In the genomic region with DNA sequence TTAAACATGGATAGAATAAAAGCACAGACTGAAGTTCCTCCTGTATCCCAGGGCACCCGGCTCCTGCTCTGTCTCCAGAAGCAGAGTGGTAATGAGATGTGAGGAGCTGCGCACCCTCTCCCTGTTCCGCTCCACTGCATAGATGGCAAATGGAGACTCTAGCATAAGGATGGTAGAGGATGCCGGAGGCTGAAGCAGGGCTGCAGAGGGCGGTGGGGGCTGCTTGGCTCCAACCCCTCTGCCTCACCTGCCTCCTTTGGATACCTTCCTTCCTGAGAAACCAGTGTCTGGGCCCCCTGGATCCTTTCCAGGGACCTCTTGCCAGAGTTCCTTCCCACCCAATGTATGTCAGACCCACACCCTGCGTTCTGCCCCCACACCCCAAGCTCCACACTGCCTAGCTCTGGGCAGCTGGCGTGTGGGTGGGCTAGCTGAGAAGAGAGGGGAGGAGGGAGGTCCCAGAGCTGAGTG, we compare ENCODE assay signal across 11 mouse cellular contexts. TPM values are rescaled to one million over a fixed set of nuclear protein-coding genes. Genes with fewer than 3 reads are reported as not detected.
DNase-seq lines count a peak whose midpoint lies in the region; ATAC-seq and TF ChIP-seq lines count a peak whose summit lies in the region.
"Had no signal": no experiment of that assay in that cellular context is flagged by ENCODE, and none has a peak within 500 bp of the region (broad histone marks: within the 10 kb centered on the region; RNA-seq: fewer than 3 reads in every experiment).

No protein-coding gene starts in this region.

- H3K9me3 ChIP-seq in forebrain, postnatal 0 days (ENCODE audit: low read length), result no peaks in the 10 kb centered on the region
- no peaks in the 10 kb centered on the region for H3K9me3 ChIP-seq in neural tube, embryonic 12.5 days
- H3K9me3 ChIP-seq: intestine, embryonic 15.5 days; liver, embryonic 15.5 days had no signal

- H3K27me3 ChIP-seq in forebrain, postnatal 0 days (ENCODE audit: insufficient read depth, low read length), result no peaks in the 10 kb centered on the region
- peaks cover 33% of the 10 kb centered on the region for H3K27me3 ChIP-seq in neural tube, embryonic 12.5 days (replicated peaks)

- no peak for ATAC-seq in forebrain, postnatal 0 days
- no peak for ATAC-seq in neural tube, embryonic 12.5 days (ENCODE audit: low FRiP score, low read depth)
- ATAC-seq: intestine, embryonic 15.5 days had no signal

- H3K4me2 ChIP-seq in forebrain, postnatal 0 days (ENCODE audit: low read depth), result peak overlapping the region; percentile 87
- peak overlapping the region; percentile 80 for H3K4me2 ChIP-seq in neural tube, embryonic 12.5 days (replicated peaks)
- H3K4me2 ChIP-seq: heart, embryonic 11.5 days; intestine, embryonic 15.5 days; liver, embryonic 15.5 days had no signal

- TF ChIP-seq CTCF in forebrain, postnatal 0 days (IDR thresholded peaks at IDR 0.05; ENCODE audit: low read depth), result no peak

- no peak overlapping the region for H3K27ac ChIP-seq in forebrain, postnatal 0 days (ENCODE audit: low read depth, low read length)
- no peak overlapping the region for H3K27ac ChIP-seq in neural tube, embryonic 12.5 days
- H3K27ac ChIP-seq: intestine, embryonic 15.5 days; liver, embryonic 15.5 days had no signal

- H3K9ac ChIP-seq in forebrain, postnatal 0 days, result peak overlapping the region; percentile 10; the same call in 1 of the 2 replicates
- 0 out of 2 replicates have a peak overlapping the region, but pooled peaks have one; percentile 80 for H3K9ac ChIP-seq in neural tube, embryonic 12.5 days
- H3K9ac ChIP-seq: intestine, embryonic 15.5 days; liver, embryonic 15.5 days had no signal

- WGBS in forebrain, postnatal 0 days, result 80% methylated on average over 7 of the region's 7 CpGs
- WGBS in neural tube, embryonic 12.5 days, result 75% methylated on average over 7 of the region's 7 CpGs

- H3K4me3 ChIP-seq in forebrain, postnatal 0 days (ENCODE audit: low read depth, low read length), result no peak overlapping the region
- H3K4me3 ChIP-seq in neural tube, embryonic 12.5 days, result peak overlapping the region; percentile 66; the same call in 1 of the 2 replicates
- H3K4me3 ChIP-seq: intestine, embryonic 15.5 days; liver, embryonic 15.5 days had no signal

- peaks cover 34% of the 10 kb centered on the region for H3K36me3 ChIP-seq in forebrain, postnatal 0 days (ENCODE audit: insufficient read depth)
- peaks cover 27% of the 10 kb centered on the region for H3K36me3 ChIP-seq in neural tube, embryonic 12.5 days
- H3K36me3 ChIP-seq: intestine, embryonic 15.5 days had no signal

- peak; percentile 46 for DNase-seq in layer of hippocampus, adult 11-12 months (ENCODE audit: low spot score)
- DNase-seq in layer of hippocampus, adult 9-10 months (ENCODE audit: low spot score), result no peak
- DNase-seq in forebrain, postnatal 0 days, result no peak
- peak; percentile 64 for DNase-seq in layer of hippocampus, adult 9-11 months
- DNase-seq in spleen, postnatal 4 days (ENCODE audit: low spot score in 2 of 2), result no peak
- no peak for DNase-seq in kidney, adult 11 months
- DNase-seq in heart, postnatal 36 days, result no peak

- intact Hi-C loops in heart, postnatal 36 days (cut with DNase I), result no loop called here

- peaks cover 35% of the 10 kb centered on the region for H3K4me1 ChIP-seq in forebrain, postnatal 0 days (ENCODE audit: insufficient read depth)
- H3K4me1 ChIP-seq in neural tube, embryonic 12.5 days, result peaks cover 81% of the 10 kb centered on the region

RNA-seq across cellular contexts. Expression of gene Rundc3a, which starts 3.5 kb away (rescaled TPM):
- 306 and 418 TPM in 2 replicates for total RNA-seq in forebrain, postnatal 0 days (2014; rRNA removed)
- polyA plus RNA-seq in forebrain, postnatal 0 days (2015; fragmentation: Nextera tagmentation; extraction: Ambion mirVana), result 118 and 121 TPM in 2 replicates
- 152 and 171 TPM in 2 replicates for polyA plus RNA-seq in neural tube, embryonic 12.5 days (2016; fragmentation: Nextera tagmentation; extraction: Ambion mirVana)
- under 1 TPM in 1 of 2 experiments, not detected in 1; 0.19 TPM for total RNA-seq in heart, postnatal 36 days (2021)

RNA-seq across cellular contexts. Expression of gene Slc25a39, which starts 11.0 kb away (rescaled TPM):
- 96.3 and 114 TPM in 2 replicates for total RNA-seq in forebrain, postnatal 0 days (2014; rRNA removed)
- 120 and 129 TPM in 2 replicates for polyA plus RNA-seq in forebrain, postnatal 0 days (2015; fragmentation: Nextera tagmentation; extraction: Ambion mirVana)
- 148 and 162 TPM in 2 replicates for polyA plus RNA-seq in neural tube, embryonic 12.5 days (2016; fragmentation: Nextera tagmentation; extraction: Ambion mirVana)
- 100 to 1,000 TPM; 174 to 183 TPM for total RNA-seq in heart, postnatal 36 days (2021)

RNA-seq across cellular contexts. Expression of gene Slc4a1, which starts 30.7 kb away (rescaled TPM):
- 0.24 and 1.2 TPM in 2 replicates for total RNA-seq in forebrain, postnatal 0 days (2014; rRNA removed)
- 0.50 and 0.68 TPM in 2 replicates for polyA plus RNA-seq in forebrain, postnatal 0 days (2015; fragmentation: Nextera tagmentation; extraction: Ambion mirVana)
- polyA plus RNA-seq in neural tube, embryonic 12.5 days (2016; fragmentation: Nextera tagmentation; extraction: Ambion mirVana), result 18.8 and 23.6 TPM in 2 replicates
- 1 to 10 TPM; 2.1 to 7.8 TPM for total RNA-seq in heart, postnatal 36 days (2021)

RNA-seq across cellular contexts. Expression of gene Grn, which starts 33.4 kb away (rescaled TPM):
- total RNA-seq in forebrain, postnatal 0 days (2014; rRNA removed), result 49.5 and 66.2 TPM in 2 replicates
- polyA plus RNA-seq in forebrain, postnatal 0 days (2015; fragmentation: Nextera tagmentation; extraction: Ambion mirVana), result 72.3 and 86.6 TPM in 2 replicates
- polyA plus RNA-seq in neural tube, embryonic 12.5 days (2016; fragmentation: Nextera tagmentation; extraction: Ambion mirVana), result 75.2 and 86.1 TPM in 2 replicates
- 100 to 1,000 TPM; 113 to 122 TPM for total RNA-seq in heart, postnatal 36 days (2021)

RNA-seq across cellular contexts. Expression of gene Fam171a2, which starts 50.8 kb away (rescaled TPM):
- 351 and 361 TPM in 2 replicates for total RNA-seq in forebrain, postnatal 0 days (2014; rRNA removed)
- 26.2 and 26.9 TPM in 2 replicates for polyA plus RNA-seq in forebrain, postnatal 0 days (2015; fragmentation: Nextera tagmentation; extraction: Ambion mirVana)
- polyA plus RNA-seq in neural tube, embryonic 12.5 days (2016; fragmentation: Nextera tagmentation; extraction: Ambion mirVana), result 23.3 and 23.7 TPM in 2 replicates
- 1 to 10 TPM; 4.3 to 5.2 TPM for total RNA-seq in heart, postnatal 36 days (2021)

Comparison
In these comparisons a context has a peak if more than half of its experiments do, and no peak if none do; other contexts are left out.
1. DNase-seq: peak in layer of hippocampus, adult 11-12 months (single experiment) and layer of hippocampus, adult 9-11 months (single experiment); none in layer of hippocampus, adult 9-10 months (single experiment), forebrain, postnatal 0 days (single experiment), spleen, postnatal 4 days (0 of 2), kidney, adult 11 months (single experiment) and heart, postnatal 36 days (0 of 2).
2. RNA of gene Rundc3a, which starts 3.5 kb away (total RNA-seq): 306 to 418 TPM in forebrain, postnatal 0 days; 0.19 TPM in heart, postnatal 36 days; every median in the first group is over 100 times any median in the second.